Mouse (Mus musculus) bone marrow, adult 2 months (tissue): ENCODE measurements around the gene Itsn2. TPM values are rescaled to one million over a fixed set of nuclear protein-coding genes. Genes with fewer than 3 reads are reported as not detected.
"Not testable (repeated sequence)": the region's sequence is repeated elsewhere in the genome, so short reads cannot be mapped to it uniquely, and the experiment has no call there.

Source experiments
- H3K27ac ChIP-seq: fragments of 200-500 bp; 2 replicates; pipeline ENCODE4 v1.5.1; 2012; ENCODE audit warnings: low read depth, mild to moderate bottlenecking, control low read depth, inconsistent platforms, low read length; ENCODE audit not compliant: control insufficient read depth, poor library complexity, insufficient read depth
- H3K4me1 ChIP-seq: fragments of 200-500 bp; 2 replicates; pipeline ENCODE4 v1.6.1; 2011; ENCODE audit warnings: low read length; ENCODE audit not compliant: control insufficient read depth, insufficient read depth
- H3K4me3 ChIP-seq: fragments of 200-500 bp; replicated peaks from 2 replicates; pipeline ENCODE3; 2011; ENCODE audit warnings: mild to moderate bottlenecking, low read depth, low read length, control low read depth; ENCODE audit not compliant: control insufficient read depth
- CTCF ChIP-seq: fragments of 200-500 bp; IDR thresholded peaks from 2 replicates; pipeline ENCODE4 v1.5.1; 2011; ENCODE audit warnings: low read length, control low read depth; ENCODE audit not compliant: control insufficient read depth, insufficient read depth
- POLR2A ChIP-seq: fragments of 200-500 bp; IDR thresholded peaks from 2 replicates; pipeline ENCODE4 v1.6.1; 2011; ENCODE audit warnings: low read depth, mild to moderate bottlenecking, control low read depth, low read length, borderline replicate concordance; ENCODE audit not compliant: control insufficient read depth
- WGBS: fragments of 180-500 bp; shearing (Covaris S2); methylation state at CpG from one replicate; pipeline ENCODE4 v1.1.7; 2018; 5-methylcytosine and 5-hydroxymethylcytosine counted together
- polyA plus RNA-seq: library from polyadenylated mRNA; stranded (reverse); fragments of >200 nt; gene quantifications from 2 replicates; pipeline ENCODE4 v1.2.4, GENCODE M21; 2011; ENCODE audit warnings: low replicate concordance; ENCODE audit not compliant: missing spikeins, insufficient read depth, insufficient read length

Itsn2 gene
- polyA plus RNA-seq, 1 experiment = 57.3 TPM

- Histone ChIP-seq H3K4me3 (no peak overlapping the region), H3K4me1 (no peaks in the 10 kb centered on the region), H3K27ac (no peak overlapping the region)
- WGBS = 87% methylated on average over 3 of the region's 3 CpGs
- TF ChIP-seq POLR2A (no peak), CTCF (no peak)
Measured at GRCm38 (mm10) chr12:4729165-4729564, 136.7 kb downstream of the Itsn2 start.

- Histone ChIP-seq H3K27ac (no peak overlapping the region), H3K4me3 (no peak overlapping the region), H3K4me1 (no peaks in the 10 kb centered on the region)
- no peak for TF ChIP-seq POLR2A
- TF ChIP-seq CTCF = no peak
- 73% methylated on average over 4 of the region's 4 CpGs for WGBS
Measured at GRCm38 (mm10) chr12:4731629-4732028, 139.2 kb downstream of the Itsn2 start.

GRCm38 (mm10) chr12:4732332-4732731 is 139.9 kb downstream of the Itsn2 start:
- Histone ChIP-seq H3K4me1 (no peaks in the 10 kb centered on the region), H3K27ac (no peak overlapping the region), H3K4me3 (no peak overlapping the region)
- no peak for TF ChIP-seq POLR2A
- TF ChIP-seq CTCF = no peak
- WGBS = 70% methylated on average over 4 of the region's 4 CpGs

GRCm38 (mm10) chr12:4738031-4738576 is 145.7 kb downstream of the Itsn2 start, which contains the start of gene Fam228a:
Gene Fam228a (minus strand): TSS chr12:4738430.
- Histone ChIP-seq H3K4me1 (no peaks in the 10 kb centered on the region), H3K4me3 (no peak within 1 kb of the TSS), H3K27ac (no peak within 1 kb of the TSS)
- WGBS = 86% methylated on average over 18 of the region's 18 CpGs
- TF ChIP-seq POLR2A (no peak), CTCF (no peak)

- Histone ChIP-seq H3K4me3 (no peak overlapping the region), H3K27ac (no peak overlapping the region), H3K4me1 (no peaks in the 10 kb centered on the region)
- WGBS = 47% methylated on average over 7 of the region's 7 CpGs
- TF ChIP-seq POLR2A (no peak), CTCF (no peak)
Measured at GRCm38 (mm10) chr12:4740823-4741222, 148.4 kb downstream of the Itsn2 start.

- H3K4me1 ChIP-seq = no peaks in the 10 kb centered on the region
- TF ChIP-seq POLR2A (no peak), CTCF (no peak)
- H3K27ac ChIP-seq = no peak overlapping the region
- WGBS = 77% methylated on average over 3 of the region's 3 CpGs
- no peak overlapping the region for H3K4me3 ChIP-seq
Measured at GRCm38 (mm10) chr12:4742183-4742582, 149.7 kb downstream of the Itsn2 start.

- H3K4me1 ChIP-seq = no peaks in the 10 kb centered on the region
- WGBS = 88% methylated on average over 10 of the region's 10 CpGs
Measured at GRCm38 (mm10) chr12:4744486-4744885, 152.0 kb downstream of the Itsn2 start.

GRCm38 (mm10) chr12:4754451-4754850 is 162.0 kb downstream of the Itsn2 start:
- not testable (repeated sequence) for H3K4me3 ChIP-seq, H3K27ac ChIP-seq, H3K4me1 ChIP-seq
- 90% methylated on average over 4 of the region's 4 CpGs for WGBS

More at GRCm38 (mm10) chr12:4744486-4744885, 152.0 kb downstream of the Itsn2 start:
- Histone ChIP-seq H3K4me3 (no peak overlapping the region), H3K27ac (no peak overlapping the region)
- TF ChIP-seq POLR2A = no peak
- no peak for TF ChIP-seq CTCF

GRCm38 (mm10) chr12:4757060-4757459 is 164.6 kb downstream of the Itsn2 start:
- Histone ChIP-seq H3K27ac (no peak overlapping the region), H3K4me3 (no peak overlapping the region), H3K4me1 (no peaks in the 10 kb centered on the region)
- WGBS = 88% methylated on average over 1 of the region's 1 CpGs
- TF ChIP-seq CTCF = no peak
- no peak for TF ChIP-seq POLR2A

Other genes with a start within 250 kb of the Itsn2 start
- 4.5 and 16.2 TPM in 2 replicates for gene Ncoa1, start 115.5 kb upstream of the Itsn2 start, polyA plus RNA-seq
- gene Gm3625, start 289 bp downstream of the Itsn2 start, polyA plus RNA-seq = not detected in 2 replicates
- gene Fam228a, start 145.8 kb downstream of the Itsn2 start, polyA plus RNA-seq = not detected in 2 replicates
- gene Pfn4, start 176.4 kb downstream of the Itsn2 start, polyA plus RNA-seq = 1.4 and 1.6 TPM in 2 replicates
- 8.6 TPM in 1 of 2 replicates, not detected in the other for gene Fam228b, start 176.6 kb downstream of the Itsn2 start, polyA plus RNA-seq
- gene Sf3b6, start 224.9 kb downstream of the Itsn2 start, polyA plus RNA-seq = 161 and 194 TPM in 2 replicates
- gene Fkbp1b, start 249.0 kb downstream of the Itsn2 start, polyA plus RNA-seq = 2.2 and 7.8 TPM in 2 replicates